Mouse (Mus musculus) c-Kit-positive CD71-negative TER-119-negative erythroid progenitor cells, embryonic 14.5 days (primary cell): Measurements from ENCODE around the gene Hrh3.

Source experiments
- DNase-seq: peaks from one replicate; pipeline ENCODE4 v3.0.0-alpha.2; 2013; ENCODE audit warnings: low read depth

Hrh3 gene

GRCm38 (mm10) chr2:180105441-180106190 is 1.3 kb upstream of the Hrh3 start:
- no peak for DNase-seq

GRCm38 (mm10) chr2:180104659-180105377 is 530 bp upstream of the Hrh3 start:
- no peak for DNase-seq

GRCm38 (mm10) chr2:180103151-180103977 is 924 bp downstream of the Hrh3 start:
- DNase-seq: no peak

GRCm38 (mm10) chr2:180099529-180099928 is 4.8 kb downstream of the Hrh3 start:
- DNase-seq: no peak

- no peak for DNase-seq
These were observed 6.1 kb downstream of the Hrh3 start for GRCm38 (mm10) chr2:180098167-180098566.

GRCm38 (mm10) chr2:180097585-180097984 is 6.7 kb downstream of the Hrh3 start:
- no peak for DNase-seq

- DNase-seq: no peak
These were observed 8.6 kb downstream of the Hrh3 start for GRCm38 (mm10) chr2:180095711-180096110.

GRCm38 (mm10) chr2:180090285-180090684 is 14.0 kb downstream of the Hrh3 start:
- no peak for DNase-seq

- no peak for DNase-seq
These were observed 16.8 kb downstream of the Hrh3 start for GRCm38 (mm10) chr2:180087472-180087871.

GRCm38 (mm10) chr2:180086637-180087027 is 17.7 kb downstream of the Hrh3 start:
- DNase-seq: no peak

- no peak for DNase-seq
These were observed 18.2 kb downstream of the Hrh3 start for GRCm38 (mm10) chr2:180085926-180086636.

- no peak for DNase-seq
These were observed 19.7 kb downstream of the Hrh3 start for GRCm38 (mm10) chr2:180084565-180084964.

GRCm38 (mm10) chr2:180083063-180083462 is 21.2 kb downstream of the Hrh3 start:
- no peak for DNase-seq

GRCm38 (mm10) chr2:180080680-180081079 is 23.6 kb downstream of the Hrh3 start:
- no peak for DNase-seq

- no peak for DNase-seq
These were observed 26.7 kb downstream of the Hrh3 start for GRCm38 (mm10) chr2:180077622-180078021.

GRCm38 (mm10) chr2:180072886-180073285 is 31.4 kb downstream of the Hrh3 start:
- no peak for DNase-seq

- DNase-seq: no peak
These were observed 32.6 kb downstream of the Hrh3 start for GRCm38 (mm10) chr2:180071671-180072070.

GRCm38 (mm10) chr2:180070481-180071453 is 33.5 kb downstream of the Hrh3 start, which contains the start of gene Mtg2:
Gene Mtg2, plus strand, starts transcription at chr2:180070588.
- peak; percentile 75 for DNase-seq

- DNase-seq: no peak
These were observed 34.4 kb downstream of the Hrh3 start for GRCm38 (mm10) chr2:180069770-180070480.
